Mouse (Mus musculus): ENCODE measurements around the gene Dnlz.

Gene Dnlz

GRCm38 (mm10) chr2:26319519-26320244, 32.2 kb downstream of the Dnlz start:
- no peak for DNase-seq

- DNase-seq, result no peak
Observed at GRCm38 (mm10) chr2:26319109-26319508, 32.8 kb downstream of the Dnlz start.

- DNase-seq, result no peak
Observed at GRCm38 (mm10) chr2:26317991-26318672, 33.8 kb downstream of the Dnlz start.

- no peak for DNase-seq
Observed at GRCm38 (mm10) chr2:26317371-26317770, 34.5 kb downstream of the Dnlz start.

GRCm38 (mm10) chr2:26316576-26317246, 35.2 kb downstream of the Dnlz start:
- no peak for DNase-seq

- peak in 1 of 2 experiments; percentile 33 for DNase-seq
Observed at GRCm38 (mm10) chr2:26315925-26316311, 36.0 kb downstream of the Dnlz start.

GRCm38 (mm10) chr2:26315072-26315924, 36.6 kb downstream of the Dnlz start, which contains the start of gene Gpsm1:
Gene Gpsm1, plus strand, starts transcription at chr2:26315515.
- peak; percentile 54 to 60 for DNase-seq

GRCm38 (mm10) chr2:26314281-26315071, 37.4 kb downstream of the Dnlz start:
- DNase-seq, result no peak

GRCm38 (mm10) chr2:26313394-26313793, 38.5 kb downstream of the Dnlz start:
- DNase-seq, result no peak

GRCm38 (mm10) chr2:26312812-26313211, 39.1 kb downstream of the Dnlz start:
- DNase-seq, result no peak

GRCm38 (mm10) chr2:26311936-26312335, 40.0 kb downstream of the Dnlz start:
- no peak for DNase-seq

GRCm38 (mm10) chr2:26309739-26310138, 42.2 kb downstream of the Dnlz start:
- no peak for DNase-seq

- no peak for DNase-seq
Observed at GRCm38 (mm10) chr2:26306702-26307101, 45.2 kb downstream of the Dnlz start.

GRCm38 (mm10) chr2:26305555-26305954, 46.4 kb downstream of the Dnlz start:
- no peak for DNase-seq

GRCm38 (mm10) chr2:26304711-26305110, 47.2 kb downstream of the Dnlz start:
- no peak for DNase-seq

GRCm38 (mm10) chr2:26302005-26302503, 49.9 kb downstream of the Dnlz start:
- no peak for DNase-seq

- peak; percentile 60 to 70 for DNase-seq
Observed at GRCm38 (mm10) chr2:26300808-26301174, 51.1 kb downstream of the Dnlz start.

- no peak for DNase-seq
Observed at GRCm38 (mm10) chr2:26300161-26300807, 51.6 kb downstream of the Dnlz start.

- no peak for DNase-seq
Observed at GRCm38 (mm10) chr2:26299336-26299735, 52.6 kb downstream of the Dnlz start.

GRCm38 (mm10) chr2:26298856-26299230, 53.1 kb downstream of the Dnlz start:
- DNase-seq, result no peak

- DNase-seq, result no peak
Observed at GRCm38 (mm10) chr2:26298208-26298855, 53.6 kb downstream of the Dnlz start.

Measured in thymus, adult 18-20 months (tissue).